Mouse (Mus musculus) lung, embryonic 14.5 days (tissue): ENCODE data around the gene Ncoa1. TPM values are rescaled to one million over a fixed set of nuclear protein-coding genes. Genes with fewer than 3 reads are reported as not detected.

ENCODE experiments used
- ATAC-seq: fragments of 200-750 bp; cut with Nextera tagmentation; 2 replicates; pipeline ENCODE4 v1.8.0; 2017; ENCODE audit warnings: mild to moderate bottlenecking, moderate TSS enrichment, moderate library complexity; ENCODE audit not compliant: insufficient read depth
- DNase-seq: peaks from one replicate; pipeline ENCODE4 v3.0.0-alpha.2; 2015
- H3K27ac ChIP-seq: fragments of 300-500 bp; sonication (generic); 2 replicates; pipeline ENCODE4 v1.5.1; 2014; ENCODE audit warnings: low read depth, mild to moderate bottlenecking, moderate library complexity
- H3K27me3 ChIP-seq: fragments of 300-500 bp; sonication (generic); 2 replicates; pipeline ENCODE4 v1.6.1; 2014; ENCODE audit warnings: low read length, control low read depth; ENCODE audit not compliant: insufficient read depth
- H3K36me3 ChIP-seq: fragments of 300-500 bp; sonication (generic); 2 replicates; pipeline ENCODE4 v1.6.1; 2014; ENCODE audit warnings: control low read depth; ENCODE audit not compliant: insufficient read depth
- H3K4me1 ChIP-seq: fragments of 300-500 bp; sonication (generic); 2 replicates; pipeline ENCODE4 v1.6.1; 2014; ENCODE audit warnings: antibody characterized with exemption, control low read depth; ENCODE audit not compliant: insufficient read depth
- H3K4me2 ChIP-seq: fragments of 300-500 bp; sonication (generic); 2 replicates; pipeline ENCODE4 v1.6.1; 2014; ENCODE audit warnings: mild to moderate bottlenecking
- H3K4me3 ChIP-seq: fragments of 300-500 bp; sonication (generic); 2 replicates; pipeline ENCODE4 v1.5.1; 2014; ENCODE audit warnings: low read depth, low read length
- H3K9ac ChIP-seq: fragments of 300-500 bp; sonication (generic); 2 replicates; pipeline ENCODE4 v1.6.1; 2014
- H3K9me3 ChIP-seq: fragments of 300-500 bp; sonication (generic); 2 replicates; pipeline ENCODE4 v1.6.1; 2016; ENCODE audit warnings: low read depth, low read length, control low read depth
- CTCF ChIP-seq: IDR thresholded peaks from 2 replicates; pipeline ENCODE4 v1.5.1; 2016; ENCODE audit warnings: antibody characterized with exemption, low read depth
- WGBS: fragments of 180-500 bp; shearing (Covaris S2); extraction: QIAGEN DNeasy Blood & Tissue Kit; methylation state at CpG from one replicate; pipeline ENCODE4 v1.1.7; 2014; 5-methylcytosine and 5-hydroxymethylcytosine counted together
- polyA plus RNA-seq: library from polyadenylated mRNA; unstranded; fragments of >200 nt; fragmentation: Nextera tagmentation; extraction: Ambion mirVana; gene quantifications from 2 replicates; pipeline ENCODE4 v1.2.1, GENCODE M21; 2014

Gene Ncoa1
- polyA plus RNA-seq, 1 experiment from 2014 or later = 13.1 TPM

DNA sequence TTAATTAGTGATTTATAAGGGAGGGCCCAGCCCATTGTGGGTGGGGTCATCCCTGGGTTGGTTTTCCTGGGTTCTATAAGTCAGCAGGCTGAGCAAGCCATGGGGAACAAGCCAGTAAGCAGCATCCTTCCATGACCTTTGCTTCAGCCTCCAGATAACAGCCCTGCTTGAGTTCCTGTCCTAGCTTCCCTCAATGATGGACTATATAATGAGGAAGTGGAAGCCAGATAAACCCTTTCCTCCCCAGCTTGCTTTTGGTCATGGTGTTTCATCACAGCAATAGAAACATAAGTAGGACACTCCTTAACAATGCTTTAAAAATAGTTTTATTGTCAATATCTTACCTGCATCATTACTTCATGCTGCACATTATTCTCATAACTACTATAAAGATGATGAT is 163.2 kb downstream of the Ncoa1 start:
- peaks cover 4% of the 10 kb centered on the region; the same call in 1 of the 2 replicates for H3K36me3 ChIP-seq
- H3K27ac ChIP-seq = no peak overlapping the region
- no peaks in the 10 kb centered on the region for H3K9me3 ChIP-seq
- H3K27me3 ChIP-seq = no peaks in the 10 kb centered on the region
- DNase-seq (no peak), ATAC-seq (no peak)
- no peak overlapping the region for H3K4me3 ChIP-seq
- H3K4me1 ChIP-seq = no peaks in the 10 kb centered on the region
- H3K4me2 ChIP-seq = no peak overlapping the region
- no peak overlapping the region for H3K9ac ChIP-seq
- TF ChIP-seq CTCF = no peak

DNA sequence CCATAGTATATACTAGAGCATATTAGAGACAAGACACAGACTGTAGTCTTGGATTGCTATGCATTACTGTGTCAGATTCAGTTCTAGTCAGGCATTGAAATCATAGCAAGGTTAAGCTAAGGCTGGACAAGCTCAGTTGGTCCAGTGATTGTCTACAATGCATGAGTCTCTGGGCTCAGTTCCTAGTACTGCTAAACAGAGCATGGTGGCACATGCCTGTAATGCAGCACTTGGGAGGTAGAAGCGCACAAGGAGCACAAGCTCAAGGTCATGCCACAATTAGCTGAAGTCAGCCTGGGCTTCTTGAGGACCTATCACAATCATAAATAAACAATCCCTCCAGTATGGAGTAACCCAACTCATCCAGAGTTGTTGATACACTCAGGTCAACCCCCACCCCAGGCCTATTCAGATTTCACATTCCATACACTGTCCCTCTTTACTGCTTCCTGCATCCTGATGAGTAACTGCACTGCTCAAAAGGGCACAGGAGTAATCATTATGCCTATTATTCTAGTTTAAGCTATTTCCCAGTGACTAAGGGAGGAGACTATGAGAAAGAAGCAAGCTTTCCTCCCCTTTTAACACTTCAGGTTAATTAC is 170.2 kb downstream of the Ncoa1 start:
- Histone ChIP-seq H3K4me1 (no peaks in the 10 kb centered on the region), H3K27me3 (no peaks in the 10 kb centered on the region)
- ATAC-seq = no peak

DNA sequence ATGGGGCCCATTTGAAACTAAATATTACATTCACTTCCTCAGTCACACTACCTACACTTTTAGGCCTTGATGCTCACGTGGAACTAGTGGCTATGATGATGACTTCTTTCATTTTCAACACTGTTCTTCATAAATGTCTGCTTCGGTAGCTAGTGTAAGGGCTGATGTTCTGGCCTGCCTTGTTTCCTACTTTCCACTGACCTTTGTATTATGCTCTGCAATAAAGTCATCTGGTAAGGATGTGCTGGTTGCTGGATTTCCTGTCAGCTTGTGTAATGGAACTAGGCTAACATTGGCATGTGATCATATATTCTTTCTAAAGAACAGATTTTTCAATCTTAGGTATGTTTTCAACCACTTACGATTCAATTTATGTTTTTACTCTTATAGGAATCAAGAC is 177.7 kb downstream of the Ncoa1 start:
- Histone ChIP-seq H3K27ac (no peak overlapping the region), H3K9ac (no peak overlapping the region), H3K4me3 (no peak overlapping the region), H3K4me1 (no peaks in the 10 kb centered on the region), H3K4me2 (no peak overlapping the region), H3K36me3 (peaks cover 12% of the 10 kb centered on the region; the same call in 1 of the 2 replicates), H3K27me3 (no peaks in the 10 kb centered on the region), H3K9me3 (no peaks in the 10 kb centered on the region)
- 78% methylated on average over 3 of the region's 3 CpGs for WGBS
- ATAC-seq = no peak
- no peak for DNase-seq
- no peak for TF ChIP-seq CTCF

More for the DNA sequence above, 170.2 kb downstream of the Ncoa1 start:
- Histone ChIP-seq H3K9me3 (no peaks in the 10 kb centered on the region), H3K27ac (no peak overlapping the region), H3K9ac (no peak overlapping the region), H3K36me3 (0 out of 2 replicates have a peak, but pooled peaks cover 6% of the 10 kb centered on the region), H3K4me3 (no peak overlapping the region), H3K4me2 (no peak overlapping the region)
- no peak for DNase-seq
- TF ChIP-seq CTCF = no peak
- WGBS = 58% methylated on average over 1 of the region's 1 CpGs

DNA sequence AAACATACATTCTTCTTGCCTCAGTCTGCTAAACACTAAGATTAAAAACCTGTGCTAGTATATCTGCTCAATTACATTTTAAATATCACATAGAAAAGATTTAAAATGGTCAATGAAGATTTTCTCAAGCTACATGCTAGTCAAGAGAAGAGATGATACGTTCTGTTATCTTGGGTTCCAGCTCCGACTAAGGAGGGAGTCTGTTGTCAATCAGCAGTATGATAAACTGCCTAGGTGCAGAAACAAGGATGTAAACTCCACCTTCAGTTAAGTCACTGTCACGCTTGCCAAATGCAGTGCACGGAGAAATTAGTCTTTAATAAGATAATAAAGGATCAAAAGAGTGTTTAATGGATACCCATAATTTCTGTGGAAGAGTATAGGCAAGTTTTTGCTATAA is 178.4 kb downstream of the Ncoa1 start:
- no peak for DNase-seq
- 79% methylated on average over 4 of the region's 4 CpGs for WGBS
- TF ChIP-seq CTCF = no peak
- no peaks in the 10 kb centered on the region for H3K9me3 ChIP-seq
- no peak overlapping the region for H3K27ac ChIP-seq
- H3K36me3 ChIP-seq = peaks cover 12% of the 10 kb centered on the region; the same call in 1 of the 2 replicates
- no peak overlapping the region for H3K4me3 ChIP-seq
- no peaks in the 10 kb centered on the region for H3K4me1 ChIP-seq
- no peak for ATAC-seq
- H3K9ac ChIP-seq = no peak overlapping the region
- H3K4me2 ChIP-seq = no peak overlapping the region
- no peaks in the 10 kb centered on the region for H3K27me3 ChIP-seq

DNA sequence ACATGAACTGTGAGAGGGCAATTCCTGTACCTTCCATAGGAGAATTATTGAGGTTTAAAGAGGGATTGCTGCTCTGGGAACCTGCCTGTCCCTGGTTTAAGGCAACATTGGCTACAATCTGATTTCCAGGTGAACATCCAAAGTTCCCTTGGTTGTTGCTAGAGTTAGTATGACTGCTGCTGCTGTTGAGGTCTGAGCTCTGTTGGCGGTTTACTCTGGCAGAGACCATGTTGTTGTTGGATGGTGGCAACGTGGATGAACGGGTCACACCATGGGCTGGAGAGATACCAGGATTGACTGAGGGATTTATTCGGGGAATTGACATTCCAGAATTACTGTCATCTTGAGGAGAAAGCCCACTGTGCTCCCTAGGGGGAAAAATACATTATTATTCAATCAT is 181.1 kb downstream of the Ncoa1 start:
- Histone ChIP-seq H3K9ac (no peak overlapping the region), H3K9me3 (no peaks in the 10 kb centered on the region), H3K27me3 (no peaks in the 10 kb centered on the region), H3K4me3 (no peak overlapping the region), H3K36me3 (peaks cover 12% of the 10 kb centered on the region; the same call in 1 of the 2 replicates), H3K4me2 (no peak overlapping the region), H3K4me1 (no peaks in the 10 kb centered on the region), H3K27ac (no peak overlapping the region)
- TF ChIP-seq CTCF = no peak
- 82% methylated on average over 4 of the region's 4 CpGs for whole genome bisulfite sequencing
- DNase-seq (no peak), ATAC-seq (no peak)

DNA sequence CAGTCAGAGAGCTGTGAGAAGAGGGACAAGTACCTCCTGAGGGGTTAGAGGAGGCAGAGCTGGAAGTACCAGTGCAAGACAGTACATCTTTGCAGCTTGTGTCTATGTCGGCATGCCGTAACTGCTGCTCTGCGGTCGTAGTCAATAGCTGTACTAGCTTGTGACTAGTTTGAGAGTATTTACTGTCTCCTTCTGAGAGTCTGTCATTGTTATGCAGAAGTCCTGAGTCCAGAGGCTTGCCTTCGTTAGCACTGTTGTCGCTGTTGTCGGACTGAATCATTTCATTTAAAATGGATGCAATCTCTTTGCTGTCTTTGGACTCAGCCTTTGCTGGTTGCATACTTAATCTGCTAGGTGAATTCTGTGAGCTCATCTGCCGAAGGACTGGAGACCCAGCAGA is 181.7 kb downstream of the Ncoa1 start:
- ATAC-seq (no peak), DNase-seq (no peak)
- 78% methylated on average over 8 of the region's 8 CpGs for WGBS
- Histone ChIP-seq H3K9ac (no peak overlapping the region), H3K9me3 (no peaks in the 10 kb centered on the region), H3K27me3 (no peaks in the 10 kb centered on the region), H3K4me1 (no peaks in the 10 kb centered on the region), H3K27ac (no peak overlapping the region), H3K4me3 (no peak overlapping the region), H3K36me3 (peaks cover 15% of the 10 kb centered on the region; the same call in 1 of the 2 replicates), H3K4me2 (no peak overlapping the region)
- TF ChIP-seq CTCF = no peak

DNA sequence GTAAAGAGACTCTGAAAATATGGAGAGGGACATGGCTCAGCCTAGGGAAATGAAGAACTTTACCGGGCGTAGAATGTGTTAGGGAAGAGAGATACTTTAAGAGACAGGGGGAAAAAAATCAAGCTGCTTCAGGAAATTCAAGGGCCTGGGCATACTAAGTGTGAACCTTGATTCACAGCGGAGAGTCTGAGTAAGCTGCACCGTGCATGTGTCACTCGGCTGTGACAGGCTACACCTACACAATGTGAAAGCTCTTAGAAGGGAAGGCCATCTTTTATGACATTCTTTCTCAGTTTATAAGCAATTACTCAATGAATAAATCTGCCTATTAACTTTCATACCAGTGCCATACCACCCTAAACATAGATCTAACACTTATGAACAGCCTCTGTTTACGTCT is 183.2 kb downstream of the Ncoa1 start:
- Histone ChIP-seq H3K9ac (no peak overlapping the region), H3K36me3 (peaks cover 24% of the 10 kb centered on the region; the same call in 1 of the 2 replicates), H3K4me3 (no peak overlapping the region), H3K27me3 (no peaks in the 10 kb centered on the region), H3K9me3 (no peaks in the 10 kb centered on the region), H3K4me2 (no peak overlapping the region), H3K27ac (no peak overlapping the region), H3K4me1 (no peaks in the 10 kb centered on the region)
- ATAC-seq = no peak
- no peak for TF ChIP-seq CTCF
- DNase-seq = no peak
- 88% methylated on average over 6 of the region's 6 CpGs for WGBS
